Mouse (Mus musculus) megakaryocyte, embryonic 14.5 days (primary cell): ENCODE measurements around the gene Olfr263.

Experiments
- FLI1 ChIP-seq: IDR thresholded peaks from 2 replicates; pipeline ENCODE4 v1.6.1; 2012; ENCODE audit warnings: low read length, inconsistent platforms, mixed read lengths
- GATA1 ChIP-seq: IDR thresholded peaks from 3 replicates; pipeline ENCODE4 v1.6.1; 2012; ENCODE audit warnings: mixed read lengths, low read length, inconsistent platforms, borderline replicate concordance

DNA sequence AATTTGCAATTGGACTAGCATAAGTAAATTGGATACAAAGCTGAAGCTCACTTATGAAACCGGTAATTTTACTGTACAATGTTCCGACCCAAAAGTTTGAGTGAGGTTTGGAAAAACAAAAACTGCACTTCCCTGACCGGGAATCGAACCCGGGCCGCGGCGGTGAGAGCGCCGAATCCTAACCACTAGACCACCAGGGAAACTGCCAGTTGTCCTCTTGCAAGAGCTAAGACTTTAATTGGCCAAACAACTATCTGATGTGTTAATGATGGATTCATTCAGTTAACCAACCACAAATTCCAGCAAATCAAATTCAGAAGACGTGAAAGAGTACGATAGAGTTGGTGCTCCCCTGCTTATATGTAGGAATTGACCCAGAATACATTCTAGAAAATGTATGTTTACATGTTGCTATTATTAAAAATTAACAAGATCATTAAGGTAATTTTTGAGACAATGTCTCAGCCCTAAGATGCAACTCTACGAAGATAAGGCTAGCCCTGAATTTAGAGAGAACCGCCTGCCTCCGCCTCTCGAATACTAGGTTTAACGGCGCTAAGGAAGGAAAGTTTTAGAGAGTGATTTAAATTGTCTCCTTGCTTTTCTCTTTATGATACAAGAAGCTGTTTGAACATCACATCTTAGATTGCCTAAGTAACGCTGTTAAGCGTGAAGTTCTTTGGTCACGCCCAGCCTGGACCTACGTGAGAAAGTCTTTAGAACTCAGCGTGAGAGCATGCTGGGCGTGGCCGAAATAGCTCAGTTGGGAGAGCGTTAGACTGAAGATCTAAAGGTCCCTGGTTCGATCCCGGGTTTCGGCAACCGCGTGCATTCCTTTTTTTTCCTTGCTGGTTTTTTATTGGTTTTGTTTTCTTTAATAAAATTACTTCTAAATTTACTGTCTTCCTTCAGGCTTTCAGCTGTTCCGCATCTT lies 31.5 kb downstream of the Olfr263 start:
- TF ChIP-seq GATA1: no peak
- TF ChIP-seq FLI1: no peak
